Mouse (Mus musculus) urinary bladder, adult 18-20 months (tissue): ENCODE data around the gene Foxg1.

Source experiments
- DNase-seq, 2 experiments: peaks; one replicate each; pipeline ENCODE4 v3.0.0; 2022; ENCODE audit warnings: low spot score in 2 of 2, mixed read lengths in 2 of 2

Foxg1 gene

DNA sequence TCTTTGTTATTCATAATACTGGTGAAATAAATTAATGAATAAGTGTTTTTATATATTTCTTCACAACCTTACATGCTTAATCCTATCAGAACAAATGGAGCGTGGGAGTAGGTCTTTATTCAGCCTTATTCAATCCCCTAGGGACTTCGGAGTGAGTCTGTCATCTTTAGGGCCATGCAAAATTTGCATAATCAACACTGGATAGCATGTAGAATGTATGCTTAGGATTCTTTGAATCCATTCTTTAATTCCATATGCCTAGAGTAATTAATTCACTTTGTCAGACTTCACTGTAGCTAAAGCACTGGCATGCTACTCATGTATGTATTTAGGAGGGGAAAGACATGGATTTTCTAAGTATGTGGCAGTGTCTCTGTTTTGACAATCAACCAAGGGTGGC lies 27.4 kb downstream of the Foxg1 start:
- DNase-seq = no peak

DNA sequence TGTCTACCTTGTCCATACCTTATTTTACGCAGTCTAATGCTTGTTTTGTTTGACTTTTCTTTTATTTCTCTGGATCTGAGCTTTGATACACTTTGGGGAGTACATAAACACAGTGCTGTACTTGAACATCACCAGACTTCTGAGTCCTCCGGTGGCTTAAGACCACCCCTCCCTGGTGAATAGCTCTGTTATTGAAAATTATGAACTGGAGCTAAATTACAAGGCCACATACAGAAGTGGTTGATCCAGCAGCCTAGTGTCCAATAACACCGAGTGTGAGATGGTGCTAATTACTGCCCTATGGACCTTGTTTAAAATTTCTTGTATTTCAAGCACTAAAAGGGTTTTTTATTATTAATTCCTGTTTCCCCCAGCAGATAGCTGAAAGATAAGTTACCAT lies 35.5 kb downstream of the Foxg1 start:
- no peak for DNase-seq
